Mouse (Mus musculus) spleen, postnatal 10 days (tissue): Measurements from ENCODE around the gene Smim9.

Source experiments
- DNase-seq, 2 experiments: peaks; one replicate each; pipeline ENCODE4 v3.0.0; 2021 to 2022; ENCODE audit warnings: low spot score in 2 of 2

The Smim9 gene

DNA sequence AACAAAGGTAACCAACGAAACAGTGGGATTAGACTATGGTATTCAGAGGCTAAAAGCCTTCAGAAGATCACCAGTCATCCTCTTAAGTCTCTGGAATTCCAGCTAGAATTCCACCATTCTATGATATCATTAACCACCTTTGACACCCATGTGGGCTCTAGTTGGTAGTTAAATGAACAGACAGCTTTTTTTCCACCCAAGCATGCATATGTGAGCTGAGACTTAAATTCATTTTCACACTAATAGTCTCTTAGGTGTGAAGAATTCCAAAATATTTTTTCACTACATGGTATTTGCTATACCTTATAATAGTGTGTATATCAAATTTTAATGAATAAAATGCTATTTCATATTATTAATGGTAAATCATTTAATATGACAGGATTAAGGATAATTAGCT lies at the start of gene Smim9:
Gene Smim9, minus strand, starts transcription at position 101 of the 400 bp plus-strand sequence.
- DNase-seq: no peak

DNA sequence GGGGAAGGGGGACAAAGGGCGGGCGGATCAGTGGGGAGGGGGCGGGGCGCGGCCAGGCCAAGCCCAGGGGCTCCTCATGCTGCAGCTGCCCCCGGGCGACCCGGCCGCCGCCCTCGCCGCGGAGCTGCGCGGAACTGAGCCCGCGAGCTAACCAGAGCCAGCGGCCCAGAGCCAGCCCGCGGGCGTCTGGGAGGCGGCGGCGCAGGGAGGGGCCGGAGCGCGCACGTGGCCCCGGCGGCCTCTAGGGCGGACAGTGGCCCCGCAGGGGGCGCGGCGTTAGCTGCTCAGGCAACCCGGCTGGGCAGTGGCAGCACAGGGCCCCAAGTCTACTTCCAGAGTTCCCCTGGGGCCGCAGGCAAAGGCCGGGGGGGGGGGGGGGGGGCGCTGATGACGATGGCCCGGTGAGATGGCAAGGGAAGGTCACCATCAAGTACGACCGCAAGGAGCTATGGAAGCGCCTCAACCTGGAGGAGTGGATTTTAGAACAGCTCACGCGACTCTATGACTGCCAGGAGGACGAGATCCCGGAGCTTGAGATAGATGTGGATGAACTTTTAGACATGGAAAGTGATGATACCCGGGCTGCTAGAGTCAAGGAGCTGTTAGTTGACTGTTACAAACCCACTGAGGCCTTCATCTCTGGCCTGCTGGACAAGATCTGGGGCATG lies 7.9 kb downstream of the Smim9 start:
- DNase-seq: peak in 1 of 2 experiments; percentile 46

DNA sequence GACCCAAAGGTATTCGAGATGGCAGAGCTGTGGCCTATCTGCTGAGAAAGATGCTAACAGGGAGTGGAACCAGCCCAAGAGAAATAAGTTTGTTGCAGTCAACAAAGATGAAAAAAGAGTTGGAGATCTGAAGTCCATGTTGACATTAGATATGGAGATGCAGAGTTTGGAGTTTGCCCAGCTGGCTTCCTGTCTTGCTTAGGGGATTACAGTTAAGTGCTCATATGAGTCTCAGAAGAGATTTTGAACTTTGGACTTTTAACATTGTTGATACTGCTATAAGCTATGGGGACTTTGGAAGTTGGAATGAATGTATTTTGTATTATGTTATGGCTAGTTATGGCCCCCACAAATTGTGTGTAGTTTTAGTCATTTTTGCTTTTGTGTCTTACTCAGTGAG lies 11.3 kb downstream of the Smim9 start:
- DNase-seq: no peak

DNA sequence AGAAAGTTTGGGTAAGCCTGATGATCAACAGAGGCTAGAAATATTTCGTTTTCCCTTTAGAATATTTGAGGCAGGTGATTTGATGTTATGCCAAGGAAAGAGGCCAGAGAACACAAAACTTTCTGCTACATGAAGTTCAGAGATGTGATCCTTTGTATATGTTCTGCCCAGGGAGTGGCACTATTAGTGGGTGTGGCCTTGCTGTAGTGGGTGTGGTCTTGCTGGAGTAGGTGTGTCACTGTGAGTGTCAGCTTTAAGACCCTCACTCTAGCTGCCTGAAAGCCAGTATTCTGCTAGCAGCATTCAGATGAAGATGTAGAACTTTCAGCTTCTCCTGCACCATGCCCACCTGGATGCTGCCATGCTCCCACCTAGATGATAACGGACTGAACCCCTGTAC lies 13.3 kb downstream of the Smim9 start:
- no peak for DNase-seq

DNA sequence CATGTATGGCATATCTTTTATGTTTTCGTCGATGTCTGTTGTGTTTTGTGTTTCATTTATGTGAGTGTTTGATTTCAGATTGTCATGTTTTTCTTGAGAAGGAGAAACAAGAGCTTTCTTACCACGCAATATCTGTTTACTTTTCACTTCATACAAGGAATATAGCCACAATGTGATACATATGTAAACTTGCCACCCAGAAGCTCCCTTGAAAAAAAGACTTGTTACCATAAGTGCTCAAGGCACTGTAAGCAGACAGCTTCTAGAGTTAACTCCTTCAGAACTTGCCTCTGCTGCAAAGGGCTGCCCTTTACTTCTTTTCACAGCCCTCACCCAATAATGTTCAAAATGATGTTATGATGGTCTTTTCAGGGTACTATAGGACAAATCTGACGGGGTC lies 15.2 kb downstream of the Smim9 start:
- DNase-seq: no peak

DNA sequence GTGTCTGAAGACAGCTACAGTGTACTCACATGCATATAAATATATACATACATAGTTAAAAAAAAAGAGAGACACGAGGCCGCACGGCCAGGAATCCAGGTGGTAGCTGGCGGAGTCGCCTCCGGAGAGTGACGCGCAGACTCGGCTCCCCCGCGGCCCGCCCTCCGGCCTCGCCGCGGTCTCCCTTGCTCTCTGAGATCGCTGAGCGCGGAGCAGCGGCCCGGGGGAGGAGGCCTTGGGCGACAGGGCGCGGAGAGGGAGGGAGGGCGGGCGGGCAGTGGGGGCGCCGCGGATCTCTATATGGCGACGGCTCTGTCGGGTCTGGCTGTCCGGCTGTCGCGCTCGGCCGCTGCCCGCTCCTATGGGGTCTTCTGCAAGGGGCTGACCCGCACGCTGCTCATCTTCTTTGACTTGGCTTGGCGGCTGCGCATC lies 20.4 kb downstream of the Smim9 start:
- peak in 1 of 2 experiments; percentile 45 for DNase-seq

DNA sequence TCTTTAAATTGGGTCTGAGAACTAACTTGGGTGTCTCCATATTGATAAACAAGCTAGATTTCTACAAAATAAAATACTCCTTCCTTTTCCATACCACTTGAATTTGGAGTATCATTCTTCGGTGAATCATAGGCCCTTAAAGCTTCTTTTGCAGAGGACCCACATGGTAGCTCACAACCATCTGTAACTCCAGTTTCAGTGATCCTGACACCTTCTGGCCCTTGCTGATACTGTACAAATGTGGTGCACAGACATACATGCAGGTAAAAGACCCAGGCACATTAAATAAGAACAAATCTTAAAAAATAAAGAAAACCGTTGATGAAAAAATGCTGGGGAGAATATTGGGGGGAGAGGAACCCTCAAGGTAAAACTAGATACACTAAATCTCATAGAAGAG lies 25.4 kb downstream of the Smim9 start:
- DNase-seq: no peak

DNA sequence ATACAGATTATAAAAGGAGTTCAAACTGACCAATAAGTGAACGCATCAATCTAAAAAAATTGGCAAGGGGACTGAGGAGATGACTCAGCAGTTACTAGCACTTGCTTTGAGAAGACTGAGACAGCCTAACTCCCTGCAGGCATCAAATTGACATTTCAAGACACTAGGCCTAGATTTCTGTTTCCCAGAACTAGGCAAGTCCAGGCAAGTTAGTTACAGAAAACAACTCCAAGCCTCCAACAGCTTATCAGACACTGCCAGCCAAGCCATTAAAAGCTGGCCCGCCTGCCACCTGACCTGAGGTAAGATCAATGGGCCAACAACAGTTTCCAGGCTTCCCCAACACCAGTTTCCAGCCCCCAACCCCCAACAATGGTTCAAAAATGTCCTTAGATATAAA lies 25.8 kb downstream of the Smim9 start:
- DNase-seq: no peak

DNA sequence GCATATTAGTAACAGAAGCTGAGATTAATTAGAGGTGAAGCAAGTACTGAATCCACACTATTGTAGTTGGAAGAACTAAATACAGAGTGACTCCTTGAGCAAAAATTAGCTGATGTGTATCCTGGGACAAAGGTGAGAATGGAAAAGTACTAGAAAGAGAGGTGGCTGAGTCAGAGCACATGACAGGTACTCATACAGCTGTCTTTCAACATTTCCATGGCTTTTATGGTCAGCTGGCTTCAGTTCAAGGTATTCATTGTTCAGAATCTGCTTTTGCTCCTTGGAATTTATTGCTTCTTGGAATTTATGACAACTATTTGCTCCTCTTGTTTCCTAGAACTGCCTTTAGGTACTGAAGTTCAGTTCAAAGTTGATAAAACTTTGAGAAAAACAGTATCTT lies 26.6 kb downstream of the Smim9 start:
- DNase-seq: no peak

DNA sequence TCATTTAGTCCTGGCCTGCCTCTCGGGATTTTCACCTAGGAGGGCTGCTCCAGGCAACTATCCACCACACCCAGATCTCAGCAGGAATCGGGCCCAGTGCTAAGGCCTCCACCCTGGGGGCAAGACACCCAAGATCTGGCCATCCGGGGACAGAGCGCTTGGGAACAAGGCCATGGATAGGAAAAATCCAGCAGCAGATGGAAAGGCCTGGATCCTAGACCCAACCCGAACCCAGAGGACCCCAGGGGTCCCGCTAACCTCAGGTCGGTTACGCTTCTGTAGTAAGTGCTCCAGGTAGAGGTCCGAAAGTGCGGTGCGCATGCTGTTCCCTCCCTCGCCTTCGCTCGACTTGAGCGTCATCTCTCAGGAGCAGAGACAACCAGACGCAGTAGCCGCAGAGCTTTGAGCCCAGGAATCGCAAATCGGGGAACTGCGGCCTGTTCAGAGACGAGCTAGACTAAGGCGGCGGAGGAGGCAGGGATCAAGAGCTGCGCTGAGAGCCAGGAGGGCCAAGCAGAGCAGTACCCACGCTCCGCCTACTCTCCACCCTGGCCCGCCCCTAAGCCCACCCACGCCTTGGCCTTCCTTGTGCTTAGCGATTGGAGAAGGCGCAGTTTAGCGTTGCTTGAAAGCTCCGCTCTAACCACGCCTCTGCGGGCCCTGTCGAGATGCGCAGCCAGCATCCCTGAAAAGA lies 33.0 kb downstream of the Smim9 start, which contains the start of gene Mpp1:
Gene Mpp1, minus strand, starts transcription at position 550 of the 694 bp plus-strand sequence.
- DNase-seq: peak; percentile 75 to 86

DNA sequence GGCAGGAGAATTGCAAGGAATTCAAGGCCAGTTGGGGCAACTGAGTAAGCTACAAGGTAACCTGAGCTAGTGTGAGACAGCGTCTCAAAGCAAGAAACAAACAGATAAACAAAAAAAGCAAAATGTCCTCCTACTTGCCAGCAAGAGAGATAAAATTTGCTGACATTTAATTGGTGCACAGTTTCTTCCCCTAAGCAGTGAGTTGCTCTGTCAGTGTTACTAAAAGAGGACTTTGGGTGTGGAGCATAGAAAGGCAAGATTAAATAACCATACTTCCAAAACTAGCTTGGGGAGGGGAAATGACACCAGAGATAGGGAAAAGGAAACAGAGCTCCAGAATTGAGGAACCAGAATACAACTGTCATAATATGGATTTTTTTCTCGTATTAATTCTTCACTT lies 34.1 kb downstream of the Smim9 start:
- no peak for DNase-seq

DNA sequence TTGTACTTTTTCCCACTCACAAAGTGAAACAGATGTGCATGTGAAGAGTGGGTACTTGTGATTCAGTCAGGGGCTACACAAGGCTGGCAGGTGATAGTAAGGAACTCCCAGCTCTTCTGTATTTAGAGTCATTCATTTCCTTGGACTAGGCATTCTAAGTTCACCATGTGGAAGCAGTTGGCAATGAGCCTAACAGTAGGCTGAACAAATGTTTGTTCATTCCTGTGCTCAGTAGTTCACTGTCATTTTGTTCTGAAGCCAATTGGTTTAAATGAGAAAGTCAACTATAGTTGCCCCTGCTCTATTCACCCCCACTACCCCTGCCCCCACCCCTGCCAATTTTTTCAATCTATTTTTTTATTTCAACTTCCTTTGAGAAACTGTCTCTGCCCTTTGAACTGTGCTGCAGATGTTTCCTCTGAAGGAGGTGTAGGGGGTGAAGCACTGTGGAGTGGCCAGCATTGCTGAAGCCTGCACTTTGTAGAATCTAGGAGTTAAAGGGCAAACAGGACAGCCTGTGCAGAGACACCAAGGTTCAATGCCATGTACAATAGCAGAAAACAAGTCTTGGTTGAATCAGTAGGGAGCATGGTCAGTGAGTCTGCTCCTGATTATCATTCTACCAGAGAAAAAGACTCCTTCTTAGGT lies 35.1 kb downstream of the Smim9 start:
- DNase-seq: no peak

DNA sequence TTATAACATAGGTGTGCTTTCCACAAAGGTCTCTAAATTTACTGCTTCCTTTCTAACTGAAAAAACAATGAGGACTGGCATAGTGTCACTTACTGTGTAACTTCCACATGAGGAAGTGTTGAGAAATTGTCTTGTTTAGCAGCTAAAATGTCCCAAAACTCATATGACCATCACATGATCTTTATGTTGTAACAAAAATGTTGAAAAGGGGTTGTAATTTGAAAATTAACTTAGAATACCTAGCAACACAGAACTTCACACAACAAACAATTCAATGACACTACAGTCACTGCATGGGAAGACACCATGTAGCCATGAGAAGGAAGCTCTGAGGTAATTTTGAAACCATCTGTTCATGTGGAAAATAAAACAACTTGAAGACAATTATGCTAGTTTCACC lies 36.7 kb downstream of the Smim9 start:
- no peak for DNase-seq

DNA sequence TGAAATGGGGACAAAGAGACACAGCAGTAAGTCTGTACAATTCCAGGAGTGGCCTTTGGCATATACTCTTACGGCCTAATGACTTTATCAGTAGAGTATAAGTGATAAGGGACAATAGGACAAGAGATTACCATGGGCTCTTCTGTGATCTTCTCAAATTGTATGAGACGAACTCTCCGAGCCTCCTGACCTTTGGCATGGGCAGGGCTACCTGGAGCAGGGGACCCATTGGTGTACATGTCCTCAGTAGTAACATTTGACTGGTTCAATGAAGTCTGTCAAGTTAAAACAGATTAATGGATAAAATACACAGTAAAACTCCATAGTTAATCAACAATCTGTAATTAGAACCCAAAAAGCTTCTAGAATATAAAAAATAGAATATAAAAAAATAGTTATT lies 38.0 kb downstream of the Smim9 start:
- DNase-seq: no peak

DNA sequence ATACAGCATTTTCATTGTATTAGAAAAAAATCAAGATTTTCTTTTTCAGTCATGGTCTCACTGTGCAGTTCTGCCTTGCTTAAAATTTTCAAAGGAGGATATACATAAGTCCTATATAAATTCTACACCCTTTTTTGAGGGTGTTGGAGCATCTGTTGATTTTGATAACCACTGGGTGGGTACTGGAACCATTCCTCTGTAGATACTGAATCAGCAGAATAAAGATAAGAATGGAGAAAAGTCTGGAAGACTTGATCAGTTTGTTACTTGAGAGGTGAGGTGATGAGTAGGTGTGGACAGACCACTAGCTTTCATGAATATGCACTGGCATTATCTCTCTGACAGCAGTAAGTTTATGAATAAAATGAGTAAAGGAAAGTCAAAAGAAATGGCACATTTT lies 48.0 kb downstream of the Smim9 start:
- no peak for DNase-seq

DNA sequence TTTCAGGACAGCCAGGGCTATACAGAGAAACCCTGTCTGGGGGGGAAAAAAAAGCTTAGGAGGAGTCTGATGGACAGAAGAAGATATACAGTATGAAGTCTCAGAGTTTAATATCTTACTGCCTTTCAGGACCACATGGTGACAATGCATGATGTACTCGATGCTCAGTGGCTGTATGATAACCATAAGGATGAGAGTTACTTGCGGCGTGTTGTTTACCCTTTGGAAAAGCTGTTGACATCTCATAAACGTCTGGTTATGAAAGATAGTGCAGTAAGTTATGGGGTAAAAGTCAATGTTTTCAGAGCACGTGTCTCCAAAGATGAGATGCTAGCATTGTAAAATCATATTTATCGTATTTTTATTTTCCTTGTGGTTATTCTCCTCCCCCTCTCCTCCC lies 61.3 kb downstream of the Smim9 start:
- no peak for DNase-seq

DNA sequence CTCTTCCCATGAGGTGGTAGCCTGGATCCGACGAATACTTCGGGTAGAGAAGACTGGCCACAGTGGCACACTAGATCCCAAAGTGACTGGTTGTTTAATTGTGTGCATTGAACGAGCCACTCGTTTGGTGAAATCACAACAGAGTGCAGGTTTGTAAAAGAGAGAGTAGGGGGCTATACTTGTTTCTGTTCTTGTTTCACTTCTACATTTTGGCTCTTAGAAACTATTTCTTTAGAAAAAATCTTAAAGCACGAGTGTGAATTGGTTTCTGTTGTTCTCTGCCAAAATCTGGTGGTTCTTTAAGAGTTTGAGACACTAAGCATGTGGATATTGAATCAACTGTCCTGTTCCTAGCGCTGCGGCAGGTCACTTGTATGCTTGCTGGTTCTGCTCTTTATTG lies 64.8 kb downstream of the Smim9 start:
- DNase-seq: no peak

DNA sequence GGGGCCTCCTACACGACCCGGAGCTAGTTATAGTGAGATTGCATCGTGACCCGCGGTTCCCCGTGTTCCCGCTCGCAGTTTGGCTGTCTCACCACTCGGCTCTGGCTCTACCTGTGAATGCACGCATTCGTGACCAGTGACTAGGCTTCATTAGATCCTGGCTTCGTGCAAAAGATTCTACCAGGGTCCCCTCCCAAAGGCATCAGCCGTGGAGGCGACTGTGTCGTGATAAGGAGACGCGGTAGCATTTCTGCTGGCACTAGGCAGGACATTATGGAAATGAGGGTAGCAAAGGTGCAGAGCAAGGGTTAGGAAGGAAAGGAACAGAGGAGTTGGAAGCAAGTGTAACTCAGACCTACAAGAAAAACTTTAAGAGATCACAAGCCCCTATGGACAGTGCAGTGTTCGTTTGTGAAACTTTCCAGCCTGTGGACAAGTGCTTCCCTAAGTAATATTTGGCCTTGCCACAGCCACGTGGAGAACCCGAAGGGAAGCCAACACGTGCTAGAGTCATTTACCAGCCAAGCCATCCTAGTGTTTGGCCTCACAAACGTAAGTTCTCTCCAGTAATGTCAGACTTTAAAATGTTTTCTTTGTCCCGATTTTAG lies 67.3 kb downstream of the Smim9 start:
- peak in 1 of 2 experiments; percentile 12 for DNase-seq
